Mouse (Mus musculus) embryonic fibroblast, embryonic 13.5 days (primary cell): ENCODE results near the gene Apoh.

Experiments used
- CTCF ChIP-seq: IDR thresholded peaks from 2 replicates; pipeline ENCODE4 v1.5.1; 2011; ENCODE audit warnings: mild to moderate bottlenecking, control low read depth, low read length, moderate library complexity, borderline replicate concordance; ENCODE audit not compliant: insufficient read depth
- POLR2A ChIP-seq: IDR thresholded peaks from 2 replicates; pipeline ENCODE4 v1.6.1; 2011; ENCODE audit warnings: low read depth, mild to moderate bottlenecking, control low read depth, low read length, moderate library complexity

- no peak for TF ChIP-seq POLR2A
- no peak for TF ChIP-seq CTCF
Observed at GRCm38 (mm10) chr11:108363991-108364390, 20.8 kb downstream of the Apoh start.
